Mouse (Mus musculus): Measurements from ENCODE around the gene Wdr13. TPM values are rescaled to one million over a fixed set of nuclear protein-coding genes. Genes with fewer than 3 reads are reported as not detected.

Gene Wdr13
- total and polyA plus RNA-seq, 3 experiments: 29.6 to 46.8 TPM; not detected in 1

GRCm38 (mm10) chrX:8115275-8115674, 17.4 kb downstream of the Wdr13 start:
- no peaks in the 10 kb centered on the region for H3K27me3 ChIP-seq (ENCODE audit: control insufficient read depth in 1 of 2, insufficient read depth in 2 of 2, low read length in 2 of 2)
- peaks cover 0 to 17% of the 10 kb centered on the region in 2 experiments; a peak in 2 of 4 replicates for H3K36me3 ChIP-seq (ENCODE audit: control insufficient read depth in 1 of 2, insufficient read depth in 2 of 2, low read length in 2 of 2)

DNA sequence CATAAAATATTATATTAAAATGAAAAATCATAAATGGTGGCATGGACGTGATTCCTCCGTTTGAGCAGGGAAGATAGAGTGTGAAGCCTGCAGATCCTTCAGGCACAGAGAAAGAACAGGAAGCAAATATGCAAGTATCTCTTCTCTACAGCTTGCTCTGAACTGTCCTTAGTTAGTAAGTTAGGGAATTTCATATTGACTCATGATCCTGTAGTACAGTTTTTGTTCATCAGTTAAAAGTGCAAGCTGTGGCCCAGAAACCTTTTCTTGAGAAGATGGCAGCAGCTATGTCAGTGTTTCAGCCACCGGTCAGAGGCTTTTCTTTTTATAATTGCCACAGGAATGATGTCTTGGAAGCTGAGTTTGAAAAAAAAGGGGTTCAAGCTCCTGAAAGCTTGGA, 27.7 kb downstream of the Wdr13 start:
- Histone ChIP-seq H3K79me2 (ENCODE audit: control insufficient read depth, insufficient read depth, low read length, poor library complexity) (no peaks in the 10 kb centered on the region), H3K36me3 (ENCODE audit: control insufficient read depth in 1 of 2, insufficient read depth in 2 of 2, low read length in 2 of 2) (peaks cover 0 to 24% of the 10 kb centered on the region in 2 experiments; a peak in 2 of 4 replicates), H3K4me3 (ENCODE audit: control insufficient read depth in 1 of 2, insufficient read depth in 1 of 2, low read depth in 2 of 2, low read length in 2 of 2) (no peak overlapping the region), H3K27ac (ENCODE audit: control insufficient read depth, low read depth, low read length) (no peak overlapping the region), H3K9me3 (replicated peaks; ENCODE audit: insufficient read depth, low read length) (no peaks in the 10 kb centered on the region), H3K27me3 (ENCODE audit: control insufficient read depth in 1 of 2, insufficient read depth in 2 of 2, low read length in 2 of 2) (no peaks in the 10 kb centered on the region), H3K9ac (ENCODE audit: control insufficient read depth, low read depth, low read length, poor library complexity, severe bottlenecking) (no peak overlapping the region), H3K4me1 (ENCODE audit: control insufficient read depth in 1 of 2, insufficient read depth in 2 of 2, low read length in 2 of 2) (peaks cover 5 to 34% of the 10 kb centered on the region in 2 experiments)
- TF ChIP-seq JUND (IDR thresholded peaks at IDR 0.05; ENCODE audit: low read depth, low read length) (no peak), MAX (IDR thresholded peaks at IDR 0.05; ENCODE audit: low read length) (no peak), NELFE (IDR thresholded peaks at IDR 0.05; ENCODE audit: low read depth, low read length) (no peak), ZKSCAN1 (IDR thresholded peaks at IDR 0.05; ENCODE audit: low read depth, low read length) (no peak), RCOR1 (IDR thresholded peaks at IDR 0.05; ENCODE audit: low read depth, low read length) (no peak), UBTF (IDR thresholded peaks at IDR 0.05; ENCODE audit: borderline replicate concordance, insufficient read depth, low read depth, low read length) (no peak), MEF2A (IDR thresholded peaks at IDR 0.05; ENCODE audit: extremely low read depth, insufficient replicate concordance, low read depth, low read length, poor library complexity, severe bottlenecking) (no peak), E2F4 (IDR thresholded peaks at IDR 0.05; ENCODE audit: borderline replicate concordance, low read depth, low read length) (no peak), SIN3A (IDR thresholded peaks at IDR 0.05; ENCODE audit: low read length) (no peak), ZMIZ1 (IDR thresholded peaks at IDR 0.05; ENCODE audit: low read depth, low read length) (no peak), NRF1 (IDR thresholded peaks at IDR 0.05; ENCODE audit: insufficient read depth, low read depth, low read length, poor library complexity, severe bottlenecking) (no peak), RAD21 (IDR thresholded peaks at IDR 0.05; ENCODE audit: low read depth, low read length) (no peak), CHD2 (IDR thresholded peaks at IDR 0.05; ENCODE audit: low read length) (no peak), BHLHE40 (IDR thresholded peaks at IDR 0.05; ENCODE audit: borderline replicate concordance, low read depth, low read length) (no peak), TBP (IDR thresholded peaks at IDR 0.05; ENCODE audit: low read depth, low read length) (no peak)
- no peak for DNase-seq (ENCODE audit: low read depth, low spot score)

More at GRCm38 (mm10) chrX:8115275-8115674, 17.4 kb downstream of the Wdr13 start:
- Histone ChIP-seq H3K27ac (ENCODE audit: control insufficient read depth, low read depth, low read length) (no peak overlapping the region), H3K9me3 (replicated peaks; ENCODE audit: insufficient read depth, low read length) (no peaks in the 10 kb centered on the region), H3K4me3 (ENCODE audit: control insufficient read depth in 1 of 2, insufficient read depth in 1 of 2, low read depth in 2 of 2, low read length in 2 of 2) (peak overlapping the region; percentile 24 to 38; a peak in 2 of 4 replicates), H3K79me2 (ENCODE audit: control insufficient read depth, insufficient read depth, low read length, poor library complexity) (no peaks in the 10 kb centered on the region), H3K9ac (ENCODE audit: control insufficient read depth, low read depth, low read length, poor library complexity, severe bottlenecking) (no peak overlapping the region), H3K4me1 (ENCODE audit: control insufficient read depth in 1 of 2, insufficient read depth in 2 of 2, low read length in 2 of 2) (peaks cover 18% of the 10 kb centered on the region in 2 experiments)
- no peak for TF ChIP-seq NRF1 (IDR thresholded peaks at IDR 0.05; ENCODE audit: insufficient read depth, low read depth, low read length, poor library complexity, severe bottlenecking)
- TF ChIP-seq ETS1 (IDR thresholded peaks at IDR 0.05; ENCODE audit: low read depth, low read length): no peak
- no peak for TF ChIP-seq HCFC1 (IDR thresholded peaks at IDR 0.05; ENCODE audit: low read depth, low read length)
- TF ChIP-seq POLR2AphosphoS2 (IDR thresholded peaks at IDR 0.05; ENCODE audit: low read length): no peak
- TF ChIP-seq ZC3H11A (IDR thresholded peaks at IDR 0.05; ENCODE audit: low read depth, low read length): peak; percentile 68
- TF ChIP-seq ZMIZ1 (IDR thresholded peaks at IDR 0.05; ENCODE audit: low read depth, low read length): no peak
- TF ChIP-seq SMC3 (IDR thresholded peaks at IDR 0.05; ENCODE audit: low read depth, low read length): peak; percentile 66
- TF ChIP-seq ZNF384 (IDR thresholded peaks at IDR 0.05; ENCODE audit: low read depth, low read length): peak; percentile 40; the same call in 1 of the 2 replicates
- no peak for TF ChIP-seq TCF12 (IDR thresholded peaks at IDR 0.05; ENCODE audit: low read depth, low read length)
- no peak for TF ChIP-seq EP300 (IDR thresholded peaks at IDR 0.05; ENCODE audit: low read depth in 1 of 2, low read length in 2 of 2)
- no peak for TF ChIP-seq USF1 (IDR thresholded peaks at IDR 0.05; ENCODE audit: low read depth, low read length)
- peak; percentile 71 for TF ChIP-seq RAD21 (IDR thresholded peaks at IDR 0.05; ENCODE audit: low read depth, low read length)
- TF ChIP-seq GABPA (IDR thresholded peaks at IDR 0.05; ENCODE audit: low read depth, low read length): no peak
- TF ChIP-seq POLR2AphosphoS5 (IDR thresholded peaks at IDR 0.05; ENCODE audit: borderline replicate concordance, low read depth, low read length): no peak
- TF ChIP-seq JUND (IDR thresholded peaks at IDR 0.05; ENCODE audit: low read depth, low read length): no peak
- peak in 2 of 3 experiments; percentile 52 to 65; a peak in 4 of 6 replicates for TF ChIP-seq CTCF (IDR thresholded peaks at IDR 0.05 in 2 of 3, conservative IDR thresholded peaks at IDR 0.05 in 1 of 3; ENCODE audit: control insufficient read depth in 1 of 3, insufficient read depth in 1 of 3, low read depth in 2 of 3, low read length in 3 of 3, poor library complexity in 1 of 3, severe bottlenecking in 1 of 3)
- peak; percentile 68 for DNase-seq (ENCODE audit: low read depth, low spot score)

Data from MEL (cell line).